25 mouse cellular contexts compared by ENCODE assay signal in the genomic region with DNA sequence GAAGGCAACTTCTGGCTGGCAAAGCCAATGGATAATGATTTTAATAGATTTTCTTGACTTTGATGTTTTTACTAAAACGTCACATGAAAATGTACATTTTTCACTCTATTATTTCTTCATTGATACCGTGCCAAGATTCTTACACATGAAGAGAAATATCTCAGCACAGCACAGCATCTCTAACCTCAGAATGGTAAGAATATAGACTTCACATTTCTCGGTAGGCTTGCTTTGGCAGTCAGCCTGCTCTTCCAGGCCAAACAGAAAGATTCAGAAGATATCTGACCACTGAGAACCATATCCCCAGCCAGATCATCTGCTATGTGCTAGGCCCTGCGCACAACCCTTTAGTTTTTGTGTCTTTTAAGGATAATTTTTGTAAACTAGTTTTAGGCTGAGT.
A peak's percentile ranks its signal among the peaks of the same experiment; 100 is the strongest.
DNase-seq lines count a peak whose midpoint lies in the region; ATAC-seq and TF ChIP-seq lines count a peak whose summit lies in the region.
"Had no signal": no experiment of that assay in that cellular context is flagged by ENCODE, and none has a peak within 500 bp of the region (broad histone marks: within the 10 kb centered on the region; RNA-seq: fewer than 3 reads in every experiment).

No protein-coding gene starts in this region.

- no peaks in the 10 kb centered on the region for H3K4me1 ChIP-seq in embryonic facial prominence, embryonic 13.5 days
- peaks cover 7% of the 10 kb centered on the region for H3K4me1 ChIP-seq in embryonic facial prominence, embryonic 10.5 days
- H3K4me1 ChIP-seq in lung, embryonic 14.5 days (ENCODE audit: insufficient read depth): no peaks in the 10 kb centered on the region
- no peaks in the 10 kb centered on the region for H3K4me1 ChIP-seq in lung, adult 2 months (ENCODE audit: control insufficient read depth, insufficient read depth, low read length)
- H3K4me1 ChIP-seq in embryonic fibroblast, embryonic 13.5 days (ENCODE audit: control insufficient read depth, insufficient read depth, low read length): peaks cover 2% of the 10 kb centered on the region; the same call in 1 of the 2 replicates
- H3K4me1 ChIP-seq: forebrain, embryonic 10.5 days; forebrain, embryonic 13.5 days; heart, embryonic 10.5 days; heart, embryonic 13.5 days had no signal

- no peak overlapping the region for H3K4me2 ChIP-seq in embryonic facial prominence, embryonic 13.5 days
- no peak overlapping the region for H3K4me2 ChIP-seq in lung, embryonic 14.5 days
- H3K4me2 ChIP-seq: forebrain, embryonic 13.5 days; heart, embryonic 13.5 days; hindbrain, embryonic 14.5 days had no signal

- no peak for TF ChIP-seq POLR2A in lung, adult 2 months (IDR thresholded peaks at IDR 0.05; ENCODE audit: borderline replicate concordance, extremely low read depth, low read depth, low read length)
- no peak for TF ChIP-seq POLR2A in embryonic fibroblast, embryonic 13.5 days (IDR thresholded peaks at IDR 0.05; ENCODE audit: low read depth, low read length)

- TF ChIP-seq CTCF in lung, embryonic 14.5 days (IDR thresholded peaks at IDR 0.05; ENCODE audit: low read depth): no peak
- TF ChIP-seq CTCF in lung, adult 2 months (IDR thresholded peaks at IDR 0.05; ENCODE audit: insufficient read depth, low read length): no peak
- TF ChIP-seq CTCF in embryonic fibroblast, embryonic 13.5 days (IDR thresholded peaks at IDR 0.05; ENCODE audit: borderline replicate concordance, insufficient read depth, low read length): no peak

- WGBS in embryonic facial prominence, embryonic 13.5 days: 67% methylated on average over 4 of the region's 4 CpGs
- 93% methylated on average over 4 of the region's 4 CpGs for WGBS in embryonic facial prominence, embryonic 10.5 days
- WGBS in lung, embryonic 14.5 days: 60% methylated on average over 4 of the region's 4 CpGs
- 78% methylated on average over 4 of the region's 4 CpGs for WGBS in lung, adult 2 months

- ATAC-seq in embryonic facial prominence, embryonic 13.5 days (ENCODE audit: insufficient number of reproducible peaks, insufficient read depth, low FRiP score, low TSS enrichment, low read depth): no peak
- peak; percentile 52; the same call in 1 of the 2 replicates for ATAC-seq in lung, embryonic 14.5 days (ENCODE audit: insufficient read depth)
- ATAC-seq: forebrain, embryonic 13.5 days; forebrain, embryonic 16.5 days; hindbrain, postnatal 0 days; inflammation-experienced regulatory T-cells, adult 6 months; Patski had no signal

- H3K9me3 ChIP-seq in embryonic facial prominence, embryonic 13.5 days: no peaks in the 10 kb centered on the region
- H3K9me3 ChIP-seq in embryonic facial prominence, embryonic 10.5 days: no peaks in the 10 kb centered on the region
- H3K9me3 ChIP-seq in lung, embryonic 14.5 days (ENCODE audit: low read depth, low read length): no peaks in the 10 kb centered on the region
- H3K9me3 ChIP-seq: forebrain, embryonic 10.5 days; forebrain, embryonic 13.5 days; heart, embryonic 10.5 days; heart, embryonic 13.5 days had no signal

- H3K36me3 ChIP-seq in embryonic facial prominence, embryonic 13.5 days: no peaks in the 10 kb centered on the region
- no peaks in the 10 kb centered on the region for H3K36me3 ChIP-seq in embryonic facial prominence, embryonic 10.5 days (replicated peaks)
- no peaks in the 10 kb centered on the region for H3K36me3 ChIP-seq in lung, embryonic 14.5 days (ENCODE audit: insufficient read depth)
- H3K36me3 ChIP-seq: forebrain, embryonic 10.5 days; heart, embryonic 10.5 days; heart, embryonic 13.5 days had no signal

- no peak overlapping the region for H3K4me3 ChIP-seq in embryonic facial prominence, embryonic 13.5 days
- H3K4me3 ChIP-seq in embryonic facial prominence, embryonic 10.5 days: no peak overlapping the region
- no peak overlapping the region for H3K4me3 ChIP-seq in lung, embryonic 14.5 days (ENCODE audit: low read depth, low read length)
- no peak overlapping the region for H3K4me3 ChIP-seq in lung, adult 2 months (replicated peaks; ENCODE audit: extremely low read depth, low read depth, low read length)
- no peak overlapping the region for H3K4me3 ChIP-seq in embryonic fibroblast, embryonic 13.5 days (ENCODE audit: insufficient read depth, low read length)
- H3K4me3 ChIP-seq: forebrain, embryonic 10.5 days; forebrain, embryonic 13.5 days; heart, adult 2 months; heart, embryonic 10.5 days; heart, embryonic 13.5 days had no signal

- H3K27me3 ChIP-seq in embryonic facial prominence, embryonic 13.5 days: no peaks in the 10 kb centered on the region
- no peaks in the 10 kb centered on the region for H3K27me3 ChIP-seq in embryonic facial prominence, embryonic 10.5 days (replicated peaks; ENCODE audit: low read depth, poor library complexity, severe bottlenecking)
- no peaks in the 10 kb centered on the region for H3K27me3 ChIP-seq in lung, embryonic 14.5 days (ENCODE audit: insufficient read depth, low read length)
- H3K27me3 ChIP-seq: forebrain, embryonic 13.5 days; heart, embryonic 13.5 days; Patski had no signal

- no peak for DNase-seq in embryonic facial prominence, embryonic 10.5 days (ENCODE audit: low spot score)
- no peak for DNase-seq in lung, embryonic 14.5 days
- no peak for DNase-seq in lung, adult 2 months
- DNase-seq in spleen, postnatal 10 days (ENCODE audit: low spot score in 2 of 2): no peak
- DNase-seq: adrenal gland, postnatal 14 days; cerebellum, adult 11 months; cerebellum, adult 2 months; cerebellum, adult 9-11 months; cerebellum, postnatal 25 days; gastrocnemius, postnatal 10 days; gastrocnemius, postnatal 36 days; heart, adult 2 months; heart, postnatal 14 days; heart, postnatal 4 days had no signal

- H3K9ac ChIP-seq in embryonic facial prominence, embryonic 13.5 days: no peak overlapping the region
- H3K9ac ChIP-seq in lung, embryonic 14.5 days: no peak overlapping the region
- H3K9ac ChIP-seq: forebrain, embryonic 13.5 days; heart, embryonic 13.5 days; hindbrain, embryonic 14.5 days had no signal

- peak overlapping the region; percentile 28; the same call in 1 of the 2 replicates for H3K27ac ChIP-seq in embryonic facial prominence, embryonic 13.5 days
- no peak overlapping the region for H3K27ac ChIP-seq in embryonic facial prominence, embryonic 10.5 days (replicated peaks)
- no peak overlapping the region for H3K27ac ChIP-seq in lung, embryonic 14.5 days (ENCODE audit: low read depth)
- peak overlapping the region; percentile 94 for H3K27ac ChIP-seq in embryonic fibroblast, embryonic 13.5 days (ENCODE audit: insufficient read depth, low read length)
- H3K27ac ChIP-seq: forebrain, embryonic 10.5 days; forebrain, embryonic 13.5 days; heart, adult 2 months; heart, embryonic 10.5 days; heart, embryonic 13.5 days; hindbrain, embryonic 14.5 days; hindbrain, postnatal 0 days had no signal

Comparison
In these comparisons a context has a peak if more than half of its experiments do, and no peak if none do; other contexts are left out.
1. H3K27ac ChIP-seq: peak in embryonic facial prominence, embryonic 13.5 days (single experiment) and embryonic fibroblast, embryonic 13.5 days (single experiment); none in embryonic facial prominence, embryonic 10.5 days (single experiment) and lung, embryonic 14.5 days (single experiment).